Mouse (Mus musculus) forebrain, embryonic 13.5 days (tissue): ENCODE data around the gene Reg2. TPM values are rescaled to one million over a fixed set of nuclear protein-coding genes. Genes with fewer than 3 reads are reported as not detected.
A peak's percentile ranks its signal among the peaks of the same experiment; 100 is the strongest.
"Not testable (repeated sequence)": the region's sequence is repeated elsewhere in the genome, so short reads cannot be mapped to it uniquely, and the experiment has no call there.

Experiments used
- ATAC-seq: fragments of 200-750 bp; cut with Nextera tagmentation; 2 replicates; pipeline ENCODE4 v1.8.0; 2017
- H3K27ac ChIP-seq: fragments of 300-500 bp; sonication (generic); 2 replicates; pipeline ENCODE4 v1.5.1; 2015; ENCODE audit warnings: inconsistent platforms, mild to moderate bottlenecking, moderate library complexity
- H3K27me3 ChIP-seq: fragments of 300-500 bp; sonication (generic); 2 replicates; pipeline ENCODE4 v1.6.1; 2015; ENCODE audit warnings: mild to moderate bottlenecking, inconsistent platforms
- H3K36me3 ChIP-seq: fragments of 300-500 bp; sonication (generic); 2 replicates; pipeline ENCODE4 v1.6.1; 2015; ENCODE audit warnings: mild to moderate bottlenecking, inconsistent platforms; ENCODE audit not compliant: poor library complexity, severe bottlenecking
- H3K4me1 ChIP-seq: fragments of 300-500 bp; sonication (generic); 2 replicates; pipeline ENCODE4 v1.6.1; 2015; ENCODE audit warnings: inconsistent platforms
- H3K4me2 ChIP-seq: fragments of 300-500 bp; sonication (generic); 2 replicates; pipeline ENCODE4 v1.6.1; 2015; ENCODE audit warnings: inconsistent platforms, mild to moderate bottlenecking, moderate library complexity
- H3K4me3 ChIP-seq: fragments of 300-500 bp; sonication (generic); 2 replicates; pipeline ENCODE4 v1.5.1; 2015; ENCODE audit warnings: mild to moderate bottlenecking, inconsistent platforms
- H3K9ac ChIP-seq: fragments of 300-500 bp; sonication (generic); 2 replicates; pipeline ENCODE4 v1.6.1; 2015; ENCODE audit warnings: mild to moderate bottlenecking, inconsistent platforms
- H3K9me3 ChIP-seq: fragments of 300-500 bp; sonication (generic); replicated peaks from 2 replicates; pipeline ENCODE4 v1.6.1; 2016; ENCODE audit warnings: inconsistent platforms
- WGBS: fragments of 180-500 bp; shearing (Covaris S2); methylation state at CpG from one replicate; pipeline ENCODE4 v1.1.7; 2015; 5-methylcytosine and 5-hydroxymethylcytosine counted together
- polyA plus RNA-seq: library from polyadenylated mRNA; unstranded; fragments of >200 nt; fragmentation: Nextera tagmentation; extraction: Ambion mirVana; gene quantifications from 2 replicates; pipeline ENCODE4 v1.2.1, GENCODE M21; 2015

Reg2 gene
- not detected in 2 replicates for polyA plus RNA-seq

DNA sequence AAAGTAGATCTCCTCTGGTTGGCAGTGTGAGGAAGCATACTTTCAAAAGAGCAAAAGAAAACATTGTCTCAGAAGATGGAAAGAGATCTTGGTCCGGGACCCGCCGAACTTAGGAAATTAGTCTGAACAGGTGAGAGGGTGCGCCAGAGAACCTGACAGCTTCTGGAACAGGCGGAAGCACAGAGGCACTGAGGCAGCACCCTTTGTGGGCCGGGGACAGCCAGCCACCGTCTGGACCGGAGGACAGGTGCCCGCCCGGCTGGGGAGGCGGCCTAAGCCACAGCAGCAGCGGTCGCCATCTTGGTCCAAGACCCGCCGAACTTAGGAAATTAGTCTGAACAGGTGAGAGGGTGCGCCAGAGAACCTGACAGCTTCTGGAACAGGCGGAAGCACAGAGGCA is at the start of gene Reg2:
Gene Reg2 (plus strand): TSS at position 301 of the 400 bp plus-strand sequence.
- WGBS = 98% methylated on average over 4 of the region's 17 CpGs
- H3K9me3 ChIP-seq, H3K27ac ChIP-seq, H3K9ac ChIP-seq, H3K4me2 ChIP-seq, H3K36me3 ChIP-seq, ATAC-seq, H3K4me3 ChIP-seq, H3K4me1 ChIP-seq, H3K27me3 ChIP-seq: not testable (repeated sequence)

DNA sequence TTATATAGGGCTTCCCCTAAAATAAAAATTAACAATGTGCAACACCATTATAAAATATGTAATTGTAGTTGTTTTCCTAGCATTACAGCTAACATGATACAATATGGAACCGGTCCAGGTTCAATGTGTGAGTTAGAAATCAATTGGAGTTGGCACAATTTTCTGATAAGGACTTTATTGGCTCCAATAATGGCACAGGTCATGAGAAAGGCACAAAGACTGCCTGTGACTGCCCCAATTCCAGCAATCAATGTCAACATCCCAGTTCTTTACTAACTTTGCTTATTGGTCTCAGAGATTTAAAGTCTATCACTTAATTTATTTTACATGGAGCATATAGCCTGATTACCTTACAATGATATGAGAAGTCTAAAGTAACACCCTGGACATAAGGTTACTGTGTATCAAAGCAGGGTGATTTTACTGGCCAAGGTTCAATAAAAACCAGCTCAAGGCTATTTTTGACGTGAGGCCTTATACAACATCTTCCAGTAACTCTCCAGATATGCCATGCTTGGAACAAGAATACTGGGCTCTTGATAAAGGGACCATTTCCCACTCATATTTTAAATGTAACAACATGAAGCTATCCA is 33.4 kb upstream of the Reg2 start:
- no peak for ATAC-seq
- H3K4me2 ChIP-seq = no peak overlapping the region
- H3K27me3 ChIP-seq = no peaks in the 10 kb centered on the region
- 62% methylated on average over 2 of the region's 2 CpGs for WGBS
- no peaks in the 10 kb centered on the region for H3K36me3 ChIP-seq
- no peak overlapping the region for H3K4me3 ChIP-seq
- H3K9me3 ChIP-seq = no peaks in the 10 kb centered on the region
- no peak overlapping the region for H3K27ac ChIP-seq
- H3K9ac ChIP-seq = no peak overlapping the region
- no peaks in the 10 kb centered on the region for H3K4me1 ChIP-seq

- Histone ChIP-seq H3K9ac (no peak within 1 kb of the TSS), H3K9me3 (no peaks in the 10 kb centered on the region), H3K4me2 (no peak within 1 kb of the TSS), H3K4me1 (no peaks in the 10 kb centered on the region), H3K36me3 (no peaks in the 10 kb centered on the region), H3K27ac (no peak within 1 kb of the TSS), H3K4me3 (no peak within 1 kb of the TSS), H3K27me3 (no peaks in the 10 kb centered on the region)
- ATAC-seq = no peak
- WGBS = 94% methylated on average over 2 of the region's 2 CpGs
Measured at GRCm38 (mm10) chr6:78370357-78370756, 25.1 kb upstream of the Reg2 start, which contains the start of gene Reg3b. Gene Reg3b, plus strand, starts transcription at chr6:78370657.

GRCm38 (mm10) chr6:78378765-78379164 is 16.7 kb upstream of the Reg2 start, which contains the start of gene Reg3d:
Gene Reg3d, minus strand, starts transcription at chr6:78378865.
- Histone ChIP-seq H3K9me3 (no peaks in the 10 kb centered on the region), H3K4me3 (no peak within 1 kb of the TSS), H3K27me3 (no peaks in the 10 kb centered on the region), H3K4me1 (no peaks in the 10 kb centered on the region), H3K36me3 (no peaks in the 10 kb centered on the region), H3K4me2 (no peak within 1 kb of the TSS), H3K27ac (no peak within 1 kb of the TSS), H3K9ac (no peak within 1 kb of the TSS)
- ATAC-seq = no peak
- 87% methylated on average over 2 of the region's 2 CpGs for WGBS

DNA sequence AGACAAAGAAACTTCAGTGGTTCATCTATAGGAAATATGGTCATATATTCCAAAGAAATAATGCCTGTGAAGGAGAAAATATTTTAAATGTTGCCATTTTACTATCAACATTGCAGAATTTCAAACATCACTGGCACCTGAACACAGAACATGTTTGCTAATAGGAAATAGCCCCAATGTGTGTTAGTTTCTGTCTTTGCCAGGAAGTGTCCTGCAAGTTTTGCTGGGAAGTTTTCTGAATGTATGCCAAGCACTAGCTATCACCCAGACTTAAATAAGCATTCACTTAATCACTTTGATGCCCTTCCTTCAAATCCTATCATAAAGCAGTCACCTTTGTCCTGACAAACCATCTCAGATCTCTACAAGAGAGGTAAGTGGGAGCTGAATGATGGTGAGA is 15.0 kb upstream of the Reg2 start, which contains the start of gene Reg3a:
Gene Reg3a (plus strand): TSS at position 301 of the 400 bp plus-strand sequence.
- H3K9ac ChIP-seq = no peak within 1 kb of the TSS
- no peaks in the 10 kb centered on the region for H3K27me3 ChIP-seq
- no peak within 1 kb of the TSS for H3K27ac ChIP-seq
- H3K4me3 ChIP-seq = no peak within 1 kb of the TSS
- H3K4me2 ChIP-seq = no peak within 1 kb of the TSS
- no peaks in the 10 kb centered on the region for H3K36me3 ChIP-seq
- ATAC-seq = no peak
- no peaks in the 10 kb centered on the region for H3K4me1 ChIP-seq
- no peaks in the 10 kb centered on the region for H3K9me3 ChIP-seq

GRCm38 (mm10) chr6:78385609-78386008 is 9.8 kb upstream of the Reg2 start:
- H3K27me3 ChIP-seq = no peaks in the 10 kb centered on the region
- H3K36me3 ChIP-seq = no peaks in the 10 kb centered on the region
- H3K4me3 ChIP-seq = no peak overlapping the region
- H3K4me1 ChIP-seq = no peaks in the 10 kb centered on the region
- H3K9me3 ChIP-seq = no peaks in the 10 kb centered on the region
- ATAC-seq = peak; percentile 61
- no peak overlapping the region for H3K27ac ChIP-seq
- 67% methylated on average over 3 of the region's 3 CpGs for WGBS
- H3K4me2 ChIP-seq = no peak overlapping the region
- H3K9ac ChIP-seq = no peak overlapping the region

- not testable (repeated sequence) for H3K27me3 ChIP-seq, H3K4me1 ChIP-seq, H3K9me3 ChIP-seq, H3K4me2 ChIP-seq, H3K9ac ChIP-seq, H3K36me3 ChIP-seq, H3K4me3 ChIP-seq, ATAC-seq, H3K27ac ChIP-seq
Measured at GRCm38 (mm10) chr6:78422411-78422810, 27.0 kb downstream of the Reg2 start, which contains the start of gene Reg1. Gene Reg1, plus strand, starts transcription at chr6:78422711.

GRCm38 (mm10) chr6:78425497-78425896 is 30.1 kb downstream of the Reg2 start:
- H3K36me3 ChIP-seq = no peaks in the 10 kb centered on the region
- no peak overlapping the region for H3K27ac ChIP-seq
- no peak overlapping the region for H3K4me3 ChIP-seq
- no peak for ATAC-seq
- no peak overlapping the region for H3K4me2 ChIP-seq
- no peaks in the 10 kb centered on the region for H3K4me1 ChIP-seq
- no peak overlapping the region for H3K9ac ChIP-seq
- WGBS = 87% methylated on average over 3 of the region's 3 CpGs
- H3K9me3 ChIP-seq = no peaks in the 10 kb centered on the region
- H3K27me3 ChIP-seq = no peaks in the 10 kb centered on the region

- no peak overlapping the region for H3K27ac ChIP-seq
- H3K36me3 ChIP-seq = no peaks in the 10 kb centered on the region
- no peaks in the 10 kb centered on the region for H3K27me3 ChIP-seq
- no peak for ATAC-seq
- H3K9me3 ChIP-seq = no peaks in the 10 kb centered on the region
- no peaks in the 10 kb centered on the region for H3K4me1 ChIP-seq
- 76% methylated on average over 1 of the region's 1 CpGs for WGBS
- H3K4me2 ChIP-seq = no peak overlapping the region
- no peak overlapping the region for H3K4me3 ChIP-seq
- H3K9ac ChIP-seq = no peak overlapping the region
Measured at GRCm38 (mm10) chr6:78447202-78447601, 51.8 kb downstream of the Reg2 start.

- no peak overlapping the region for H3K4me2 ChIP-seq
- no peak overlapping the region for H3K9ac ChIP-seq
- no peak for ATAC-seq
- no peaks in the 10 kb centered on the region for H3K36me3 ChIP-seq
- H3K4me3 ChIP-seq = no peak overlapping the region
- no peaks in the 10 kb centered on the region for H3K27me3 ChIP-seq
- H3K4me1 ChIP-seq = no peaks in the 10 kb centered on the region
- H3K27ac ChIP-seq = no peak overlapping the region
- H3K9me3 ChIP-seq = no peaks in the 10 kb centered on the region
Measured at GRCm38 (mm10) chr6:78448409-78448808, 53.0 kb downstream of the Reg2 start.

DNA sequence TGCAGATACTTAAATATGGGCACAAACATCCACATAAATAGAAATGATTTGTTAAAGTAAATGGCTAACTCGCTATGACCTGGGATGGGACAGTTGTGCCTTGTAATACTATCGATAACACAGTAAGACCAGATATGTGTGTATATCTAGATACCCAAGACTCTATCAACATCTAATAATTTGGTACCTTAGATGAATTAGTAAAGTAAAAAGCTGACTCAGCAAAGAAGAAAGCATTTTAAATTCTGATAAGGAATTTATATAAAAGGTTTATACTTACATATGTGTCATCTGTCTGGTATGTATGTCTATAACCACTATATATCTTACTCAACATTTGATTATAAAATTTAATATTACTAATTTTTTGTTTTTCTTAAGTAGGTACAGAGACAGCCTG is 57.4 kb downstream of the Reg2 start:
- no peak overlapping the region for H3K9ac ChIP-seq
- H3K27me3 ChIP-seq = no peaks in the 10 kb centered on the region
- H3K36me3 ChIP-seq = no peaks in the 10 kb centered on the region
- no peaks in the 10 kb centered on the region for H3K4me1 ChIP-seq
- H3K27ac ChIP-seq = no peak overlapping the region
- H3K4me3 ChIP-seq = no peak overlapping the region
- 95% methylated on average over 2 of the region's 2 CpGs for WGBS
- no peaks in the 10 kb centered on the region for H3K9me3 ChIP-seq
- H3K4me2 ChIP-seq = no peak overlapping the region
- ATAC-seq = no peak
